Mouse (Mus musculus): ENCODE measurements around the gene Fcrla.
"Not testable (repeated sequence)": the region's sequence is repeated elsewhere in the genome, so short reads cannot be mapped to it uniquely, and the experiment has no call there.

DNA sequence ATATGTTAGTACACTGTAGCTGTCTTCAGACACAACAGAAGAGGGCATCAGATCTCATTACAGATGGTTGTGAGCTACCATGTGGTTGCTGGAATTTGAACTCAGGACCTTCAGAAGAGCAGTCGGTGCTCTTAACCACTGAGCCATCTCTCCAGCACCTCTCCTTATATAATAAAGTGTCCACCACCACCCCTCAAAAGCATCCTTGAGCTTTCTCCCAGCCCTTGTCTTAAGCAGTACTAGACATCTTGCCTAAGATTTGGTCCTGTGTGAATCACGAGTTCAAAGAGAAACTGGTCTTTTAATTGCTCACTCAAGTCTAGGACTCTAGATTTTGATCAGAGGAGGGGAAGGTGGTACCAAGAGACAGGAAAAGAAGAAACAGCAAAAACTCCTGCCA lies 48.0 kb upstream of the Fcrla start:
- TF ChIP-seq CTCF, EP300 (IDR thresholded peaks at IDR 0.05): not testable (repeated sequence)
